Mouse (Mus musculus) embryo, embryonic 10.5 days (tissue): ENCODE results near the gene Csn1s1.

Source experiments
- DNase-seq: peaks from one replicate; pipeline ENCODE4 v3.0.0-alpha.2; 2015; ENCODE audit warnings: low spot score

Gene Csn1s1

GRCm38 (mm10) chr5:87665908-87666307 lies at the start of gene Csn1s1:
Gene Csn1s1, plus strand, starts transcription at chr5:87666208.
- no peak for DNase-seq

GRCm38 (mm10) chr5:87622681-87623080 lies 43.3 kb upstream of the Csn1s1 start:
- DNase-seq: no peak

GRCm38 (mm10) chr5:87642787-87643186 lies 23.2 kb upstream of the Csn1s1 start:
- DNase-seq: peak; percentile 15

GRCm38 (mm10) chr5:87699530-87699929 lies 33.5 kb downstream of the Csn1s1 start, which contains the start of gene Csn2:
Gene Csn2, minus strand, starts transcription at chr5:87699630.
- DNase-seq: no peak

- no peak for DNase-seq
Measured at GRCm38 (mm10) chr5:87705891-87706290, 39.9 kb downstream of the Csn1s1 start.
